Mouse (Mus musculus) ES-Bruce4 (cell line): ENCODE data around the gene Chst15.

ENCODE experiments used
- CTCF ChIP-seq: IDR thresholded peaks from one replicate; pipeline ENCODE4 v1.8.1; 2011; ENCODE audit warnings: low read depth, low read length
- EP300 ChIP-seq: IDR thresholded peaks from 2 replicates; pipeline ENCODE4 v1.6.1; 2011; ENCODE audit warnings: low read depth, low read length; ENCODE audit not compliant: insufficient read depth
- POLR2A ChIP-seq: IDR thresholded peaks from one replicate; pipeline ENCODE4 v1.8.1; 2011; ENCODE audit warnings: low read length; ENCODE audit not compliant: insufficient read depth

DNA sequence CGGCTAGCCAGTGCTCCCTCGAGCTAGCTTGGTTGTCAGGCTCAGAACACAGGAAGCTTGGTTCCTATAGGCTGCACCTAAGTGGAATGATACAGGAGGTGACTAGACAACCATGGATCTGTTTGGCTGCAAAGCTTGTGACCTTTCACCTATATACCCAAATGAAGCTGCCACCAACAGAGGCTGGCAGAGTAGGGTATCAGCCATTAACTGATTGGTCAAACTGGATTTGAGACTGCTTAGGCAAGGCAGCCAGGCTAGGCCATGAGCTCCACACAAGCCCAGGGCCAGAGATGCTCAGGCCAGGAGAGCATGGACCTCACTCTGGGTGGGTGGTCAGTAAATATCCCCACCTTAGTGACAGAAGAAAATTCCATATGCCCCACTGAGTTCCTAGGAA lies 34.5 kb downstream of the Chst15 start:
- TF ChIP-seq CTCF: no peak
- no peak for TF ChIP-seq EP300
- no peak for TF ChIP-seq POLR2A
